Mouse (Mus musculus) cortical plate, adult 2 months (tissue): Measurements from ENCODE around the gene Atf7ip.

Source experiments
- CTCF ChIP-seq: fragments of 200-500 bp; IDR thresholded peaks from 2 replicates; pipeline ENCODE4 v1.5.1; 2011; ENCODE audit warnings: mild to moderate bottlenecking, control low read depth, low read length; ENCODE audit not compliant: insufficient read depth; ENCODE audit errors: extremely low read depth
- POLR2A ChIP-seq: fragments of 200-500 bp; IDR thresholded peaks from 2 replicates; pipeline ENCODE4 v1.6.1; 2011; ENCODE audit warnings: mild to moderate bottlenecking, low read length, control low read depth; ENCODE audit not compliant: insufficient read depth; ENCODE audit errors: extremely low read depth

DNA sequence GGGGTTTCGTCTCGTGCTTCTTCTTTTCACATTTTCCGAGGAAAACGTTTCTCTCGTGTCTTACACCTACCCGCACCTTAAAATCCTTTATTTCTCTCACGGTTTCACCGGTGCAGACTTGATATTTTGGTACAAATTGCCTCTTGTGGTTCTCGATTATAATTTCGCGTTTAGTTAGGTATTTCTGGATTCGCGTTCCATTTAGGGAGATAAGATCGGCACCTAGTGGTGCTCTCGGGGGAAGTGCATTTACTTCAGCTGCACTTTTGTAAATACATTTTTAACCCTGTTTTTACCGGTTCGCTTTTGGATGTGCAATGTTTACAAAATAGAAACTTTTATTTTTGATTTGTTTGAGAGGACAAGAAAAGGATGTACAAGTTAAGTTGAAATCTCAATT, 13.3 kb downstream of the Atf7ip start:
- TF ChIP-seq CTCF (peak; percentile 22; the same call in 1 of the 2 replicates), POLR2A (no peak)
